Mouse (Mus musculus): Measurements from ENCODE around the gene Gm17654. TPM values are rescaled to one million over a fixed set of nuclear protein-coding genes. Genes with fewer than 3 reads are reported as not detected.
"Not testable (repeated sequence)": the region's sequence is repeated elsewhere in the genome, so short reads cannot be mapped to it uniquely, and the experiment has no call there.

Gene Gm17654
- not detected in 2 replicates for total RNA-seq (2012; rRNA removed)
- not detected for polyA plus RNA-seq (2012; ENCODE audit: insufficient read depth in 1 of 2, insufficient read length in 2 of 2, low read depth in 1 of 2, low replicate concordance in 2 of 2, missing spikeins in 1 of 2)

- not testable (repeated sequence) for H3K79me2 ChIP-seq (ENCODE audit: control insufficient read depth, insufficient read depth, low read length, poor library complexity); H3K4me1 ChIP-seq (ENCODE audit: control insufficient read depth in 1 of 2, insufficient read depth in 2 of 2, low read length in 2 of 2); H3K9me3 ChIP-seq (replicated peaks; ENCODE audit: insufficient read depth, low read length)
Observed at GRCm38 (mm10) chr14:43579046-43579445, at the start of gene Gm17654. Gm17654 (minus strand) TSS chr14:43579146.

GRCm38 (mm10) chr14:43607913-43608312 is 29.0 kb upstream of the Gm17654 start, which contains the start of gene Gm10375:
Gm10375 (minus strand) TSS chr14:43608013.
- H3K36me3 ChIP-seq (ENCODE audit: control insufficient read depth in 1 of 2, insufficient read depth in 2 of 2, low read length in 2 of 2); H3K79me2 ChIP-seq (ENCODE audit: control insufficient read depth, insufficient read depth, low read length, poor library complexity); H3K9me3 ChIP-seq (replicated peaks; ENCODE audit: insufficient read depth, low read length); DNase-seq (ENCODE audit: low read depth, low spot score); H3K4me3 ChIP-seq (ENCODE audit: control insufficient read depth in 1 of 2, insufficient read depth in 1 of 2, low read depth in 2 of 2, low read length in 2 of 2); H3K4me1 ChIP-seq (ENCODE audit: control insufficient read depth in 1 of 2, insufficient read depth in 2 of 2, low read length in 2 of 2); H3K27me3 ChIP-seq (ENCODE audit: control insufficient read depth in 1 of 2, insufficient read depth in 2 of 2, low read length in 2 of 2); H3K9ac ChIP-seq (ENCODE audit: control insufficient read depth, low read depth, low read length, poor library complexity, severe bottlenecking); H3K27ac ChIP-seq (ENCODE audit: control insufficient read depth, low read depth, low read length): not testable (repeated sequence)

More at GRCm38 (mm10) chr14:43579046-43579445, at the start of gene Gm17654:
- H3K4me3 ChIP-seq (ENCODE audit: control insufficient read depth in 1 of 2, insufficient read depth in 1 of 2, low read depth in 2 of 2, low read length in 2 of 2); H3K9ac ChIP-seq (ENCODE audit: control insufficient read depth, low read depth, low read length, poor library complexity, severe bottlenecking); DNase-seq (ENCODE audit: low read depth, low spot score); H3K36me3 ChIP-seq (ENCODE audit: control insufficient read depth in 1 of 2, insufficient read depth in 2 of 2, low read length in 2 of 2); H3K27ac ChIP-seq (ENCODE audit: control insufficient read depth, low read depth, low read length); H3K27me3 ChIP-seq (ENCODE audit: control insufficient read depth in 1 of 2, insufficient read depth in 2 of 2, low read length in 2 of 2): not testable (repeated sequence)

GRCm38 (mm10) chr14:43577969-43578368 is 977 bp downstream of the Gm17654 start:
- not testable (repeated sequence) for H3K27ac ChIP-seq (ENCODE audit: control insufficient read depth, low read depth, low read length); H3K4me1 ChIP-seq (ENCODE audit: control insufficient read depth in 1 of 2, insufficient read depth in 2 of 2, low read length in 2 of 2); H3K4me3 ChIP-seq (ENCODE audit: control insufficient read depth in 1 of 2, insufficient read depth in 1 of 2, low read depth in 2 of 2, low read length in 2 of 2); H3K79me2 ChIP-seq (ENCODE audit: control insufficient read depth, insufficient read depth, low read length, poor library complexity); H3K9me3 ChIP-seq (replicated peaks; ENCODE audit: insufficient read depth, low read length); H3K36me3 ChIP-seq (ENCODE audit: control insufficient read depth in 1 of 2, insufficient read depth in 2 of 2, low read length in 2 of 2); H3K9ac ChIP-seq (ENCODE audit: control insufficient read depth, low read depth, low read length, poor library complexity, severe bottlenecking); H3K27me3 ChIP-seq (ENCODE audit: control insufficient read depth in 1 of 2, insufficient read depth in 2 of 2, low read length in 2 of 2); DNase-seq (ENCODE audit: low read depth, low spot score)

GRCm38 (mm10) chr14:43552271-43552670 is 26.7 kb downstream of the Gm17654 start:
- not testable (repeated sequence) for H3K79me2 ChIP-seq (ENCODE audit: control insufficient read depth, insufficient read depth, low read length, poor library complexity); H3K9ac ChIP-seq (ENCODE audit: control insufficient read depth, low read depth, low read length, poor library complexity, severe bottlenecking); H3K27me3 ChIP-seq (ENCODE audit: control insufficient read depth in 1 of 2, insufficient read depth in 2 of 2, low read length in 2 of 2); H3K36me3 ChIP-seq (ENCODE audit: control insufficient read depth in 1 of 2, insufficient read depth in 2 of 2, low read length in 2 of 2); H3K4me1 ChIP-seq (ENCODE audit: control insufficient read depth in 1 of 2, insufficient read depth in 2 of 2, low read length in 2 of 2); H3K27ac ChIP-seq (ENCODE audit: control insufficient read depth, low read depth, low read length); DNase-seq (ENCODE audit: low read depth, low spot score); H3K4me3 ChIP-seq (ENCODE audit: control insufficient read depth in 1 of 2, insufficient read depth in 1 of 2, low read depth in 2 of 2, low read length in 2 of 2); H3K9me3 ChIP-seq (replicated peaks; ENCODE audit: insufficient read depth, low read length)

DNA sequence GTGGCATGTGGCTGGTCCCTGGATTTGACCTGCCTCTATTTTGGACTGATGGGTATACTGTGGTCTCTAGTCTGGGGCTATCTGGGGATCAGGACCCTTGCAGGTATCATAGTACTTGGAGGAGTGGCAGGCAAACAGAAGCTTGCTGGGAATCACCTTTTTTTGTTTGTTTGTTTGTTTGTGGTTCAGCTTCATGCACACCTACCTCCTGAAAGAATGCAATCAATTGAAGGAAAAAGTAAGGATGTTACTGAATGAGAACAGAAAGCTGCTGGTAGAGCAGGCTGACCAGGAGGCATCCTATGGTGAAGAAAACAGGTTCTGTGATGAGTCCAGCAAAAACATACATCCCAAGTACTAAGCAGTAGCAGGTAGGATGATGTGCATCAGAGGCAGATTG is 32.7 kb downstream of the Gm17654 start:
- H3K4me3 ChIP-seq (ENCODE audit: control insufficient read depth in 1 of 2, insufficient read depth in 1 of 2, low read depth in 2 of 2, low read length in 2 of 2); DNase-seq (ENCODE audit: low read depth, low spot score); H3K4me1 ChIP-seq (ENCODE audit: control insufficient read depth in 1 of 2, insufficient read depth in 2 of 2, low read length in 2 of 2); H3K36me3 ChIP-seq (ENCODE audit: control insufficient read depth in 1 of 2, insufficient read depth in 2 of 2, low read length in 2 of 2); H3K27ac ChIP-seq (ENCODE audit: control insufficient read depth, low read depth, low read length); H3K79me2 ChIP-seq (ENCODE audit: control insufficient read depth, insufficient read depth, low read length, poor library complexity); H3K9ac ChIP-seq (ENCODE audit: control insufficient read depth, low read depth, low read length, poor library complexity, severe bottlenecking); H3K9me3 ChIP-seq (replicated peaks; ENCODE audit: insufficient read depth, low read length); H3K27me3 ChIP-seq (ENCODE audit: control insufficient read depth in 1 of 2, insufficient read depth in 2 of 2, low read length in 2 of 2): not testable (repeated sequence)

GRCm38 (mm10) chr14:43543276-43543675 is 35.7 kb downstream of the Gm17654 start, which contains the start of gene Gm5799:
Gm5799 (plus strand) TSS chr14:43543576.
- H3K4me1 ChIP-seq (ENCODE audit: control insufficient read depth in 1 of 2, insufficient read depth in 2 of 2, low read length in 2 of 2); H3K4me3 ChIP-seq (ENCODE audit: control insufficient read depth in 1 of 2, insufficient read depth in 1 of 2, low read depth in 2 of 2, low read length in 2 of 2); DNase-seq (ENCODE audit: low read depth, low spot score); H3K27ac ChIP-seq (ENCODE audit: control insufficient read depth, low read depth, low read length); H3K9ac ChIP-seq (ENCODE audit: control insufficient read depth, low read depth, low read length, poor library complexity, severe bottlenecking); H3K36me3 ChIP-seq (ENCODE audit: control insufficient read depth in 1 of 2, insufficient read depth in 2 of 2, low read length in 2 of 2); H3K79me2 ChIP-seq (ENCODE audit: control insufficient read depth, insufficient read depth, low read length, poor library complexity); H3K27me3 ChIP-seq (ENCODE audit: control insufficient read depth in 1 of 2, insufficient read depth in 2 of 2, low read length in 2 of 2); H3K9me3 ChIP-seq (replicated peaks; ENCODE audit: insufficient read depth, low read length): not testable (repeated sequence)

GRCm38 (mm10) chr14:43538144-43538543 is 40.8 kb downstream of the Gm17654 start:
- not testable (repeated sequence) for H3K36me3 ChIP-seq (ENCODE audit: control insufficient read depth in 1 of 2, insufficient read depth in 2 of 2, low read length in 2 of 2); H3K27me3 ChIP-seq (ENCODE audit: control insufficient read depth in 1 of 2, insufficient read depth in 2 of 2, low read length in 2 of 2); H3K79me2 ChIP-seq (ENCODE audit: control insufficient read depth, insufficient read depth, low read length, poor library complexity); H3K9ac ChIP-seq (ENCODE audit: control insufficient read depth, low read depth, low read length, poor library complexity, severe bottlenecking); H3K4me1 ChIP-seq (ENCODE audit: control insufficient read depth in 1 of 2, insufficient read depth in 2 of 2, low read length in 2 of 2); H3K4me3 ChIP-seq (ENCODE audit: control insufficient read depth in 1 of 2, insufficient read depth in 1 of 2, low read depth in 2 of 2, low read length in 2 of 2); H3K9me3 ChIP-seq (replicated peaks; ENCODE audit: insufficient read depth, low read length); H3K27ac ChIP-seq (ENCODE audit: control insufficient read depth, low read depth, low read length); DNase-seq (ENCODE audit: low read depth, low spot score)

All from MEL (cell line).